Mouse (Mus musculus): Measurements from ENCODE around the gene Draxin.
"Not testable (repeated sequence)": the region's sequence is repeated elsewhere in the genome, so short reads cannot be mapped to it uniquely, and the experiment has no call there.

Draxin gene

DNA sequence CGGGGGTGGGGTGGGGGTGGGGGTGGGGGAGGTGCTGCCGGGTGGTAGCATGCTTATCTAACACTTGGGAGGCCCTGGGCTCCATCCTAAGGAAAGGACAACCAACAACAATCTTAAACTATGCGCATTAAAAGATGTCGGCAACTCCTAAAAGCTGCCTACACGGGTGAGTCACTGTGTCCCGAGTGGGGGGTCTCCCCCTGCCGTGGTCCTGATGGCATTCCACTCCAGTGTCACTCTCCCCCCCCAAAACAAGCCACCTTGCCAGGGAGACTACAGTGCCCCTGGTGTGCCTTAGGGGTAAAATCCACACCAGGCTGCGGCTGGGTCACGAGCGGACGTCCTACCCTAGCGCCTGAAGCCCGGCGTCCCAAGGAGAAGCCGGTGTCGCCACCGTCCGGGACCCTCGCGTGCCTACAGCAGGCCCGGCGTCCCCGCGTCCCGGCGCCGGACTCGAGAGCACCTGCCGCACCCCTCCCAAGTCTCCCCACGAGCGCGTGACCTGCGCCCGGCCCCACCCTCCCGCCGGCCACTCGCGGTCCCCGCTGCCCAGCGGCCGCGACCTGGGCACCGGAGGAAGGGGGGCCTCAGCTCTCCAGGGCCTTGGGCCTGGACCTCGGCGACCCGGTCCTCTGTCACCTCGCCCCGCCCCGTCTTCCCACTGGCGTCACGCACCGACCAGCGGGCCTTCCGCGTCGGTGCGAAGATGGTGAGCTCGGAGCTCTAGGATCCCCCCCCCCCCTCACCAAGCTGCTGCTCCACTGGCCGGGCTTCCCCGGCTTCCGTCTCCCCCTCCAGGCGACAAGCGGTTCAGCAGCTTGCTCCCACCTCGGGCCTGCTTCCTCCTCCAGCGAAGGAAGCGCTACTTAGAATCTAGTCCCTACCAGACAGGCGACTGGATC is 21.0 kb upstream of the Draxin start, which contains the start of gene Fbxo6:
TSS of gene Fbxo6 (minus strand) at position 874 of the 902 bp plus-strand sequence.
- DNase-seq (ENCODE audit: low spot score) = peak; percentile 89

DNA sequence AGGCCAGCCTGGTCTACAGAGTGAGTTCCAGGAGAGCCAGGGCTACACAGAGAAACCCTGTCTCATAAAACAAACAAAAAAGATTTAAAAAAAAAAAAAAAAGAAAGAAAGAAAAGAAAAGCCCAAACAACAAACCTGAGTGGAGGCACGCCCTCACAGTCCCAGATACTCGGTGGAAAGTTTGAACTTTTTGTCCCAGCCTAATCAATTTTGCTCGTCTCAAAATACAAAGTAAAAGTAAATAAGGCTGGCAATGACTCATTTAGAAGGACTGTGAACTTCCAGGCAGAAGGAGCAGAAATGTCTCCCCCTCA is 20.4 kb upstream of the Draxin start:
- no peak for DNase-seq (ENCODE audit: low spot score)

DNA sequence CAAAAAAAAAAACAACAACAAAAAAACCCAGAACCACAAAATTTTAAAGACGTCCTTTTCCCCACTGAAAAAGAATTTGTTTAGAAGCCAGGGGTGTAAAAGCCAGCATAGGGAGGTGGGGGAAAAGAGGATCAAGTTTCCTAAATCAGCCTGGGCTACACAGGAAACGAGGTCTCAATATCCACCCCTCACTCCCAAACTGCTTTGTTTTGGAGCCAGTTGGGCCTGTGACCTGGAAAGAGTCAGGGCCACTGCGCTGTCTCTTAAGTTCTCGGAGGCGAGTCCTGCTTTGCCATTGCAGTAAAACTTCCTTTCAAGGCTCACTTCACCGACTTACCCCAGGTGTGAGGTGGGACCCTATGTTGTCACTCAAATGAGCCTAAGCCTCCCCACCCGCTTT is 19.7 kb upstream of the Draxin start:
- no peak for DNase-seq (ENCODE audit: low spot score)

DNA sequence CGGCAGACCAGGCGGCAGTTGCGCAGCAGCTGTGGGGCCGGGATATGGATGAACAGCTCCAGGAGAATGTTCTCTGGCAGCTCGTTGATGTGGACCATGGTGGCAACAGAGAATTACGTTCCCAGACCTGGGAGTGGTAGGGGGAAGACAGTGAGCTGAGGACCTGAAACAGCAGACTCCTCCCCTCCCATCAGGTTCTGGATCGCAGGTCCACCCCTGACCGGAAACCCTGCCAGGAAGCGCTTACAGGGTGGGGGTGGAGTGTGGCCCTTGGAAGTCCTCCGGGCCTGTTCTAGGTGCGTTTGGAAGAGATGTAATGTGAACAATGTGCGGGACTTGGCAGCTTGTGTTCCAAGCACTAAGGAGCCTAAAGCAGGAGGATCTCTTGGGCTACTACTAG is 19.0 kb upstream of the Draxin start:
- DNase-seq (ENCODE audit: low spot score) = no peak

DNA sequence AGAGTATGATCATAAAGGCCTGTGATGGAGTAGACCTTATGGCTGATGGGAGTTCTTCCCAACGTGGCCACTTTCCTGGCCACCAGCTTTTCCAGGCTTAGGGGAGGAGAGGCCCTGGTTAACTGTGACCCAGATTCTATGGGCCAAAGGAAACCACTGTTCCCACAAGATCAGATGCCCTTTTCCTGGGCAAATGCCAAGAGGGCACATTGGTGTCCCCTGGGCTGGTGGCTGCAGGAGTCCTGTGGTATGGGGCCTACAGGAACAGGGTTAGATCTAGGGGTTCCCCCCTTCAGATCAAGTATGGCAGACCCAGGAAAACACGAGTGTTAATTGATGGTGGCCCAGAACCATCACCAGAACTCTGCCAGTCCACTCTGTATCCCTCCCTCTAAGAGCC is 17.2 kb upstream of the Draxin start:
- DNase-seq (ENCODE audit: low spot score) = no peak

DNA sequence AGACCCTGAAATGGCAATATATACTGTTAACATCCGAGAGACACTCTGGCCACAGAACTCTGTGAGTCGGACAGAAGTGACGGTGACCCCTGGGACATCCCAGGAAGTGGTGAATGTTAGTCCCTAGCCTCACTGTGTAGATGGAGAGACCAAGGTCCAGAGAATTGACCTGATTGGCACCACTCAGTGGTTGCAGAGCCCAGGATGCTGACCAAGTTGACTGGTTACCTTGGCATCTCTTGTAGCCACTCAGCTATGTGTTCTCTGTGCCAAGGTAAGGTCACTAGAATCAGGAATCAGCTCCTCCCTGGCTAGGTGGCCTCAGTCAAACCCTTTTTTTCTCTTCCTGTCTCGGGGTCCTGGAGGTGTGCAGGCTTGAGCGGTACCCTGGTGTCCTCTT is 13.2 kb upstream of the Draxin start:
- DNase-seq (ENCODE audit: low spot score) = no peak

DNA sequence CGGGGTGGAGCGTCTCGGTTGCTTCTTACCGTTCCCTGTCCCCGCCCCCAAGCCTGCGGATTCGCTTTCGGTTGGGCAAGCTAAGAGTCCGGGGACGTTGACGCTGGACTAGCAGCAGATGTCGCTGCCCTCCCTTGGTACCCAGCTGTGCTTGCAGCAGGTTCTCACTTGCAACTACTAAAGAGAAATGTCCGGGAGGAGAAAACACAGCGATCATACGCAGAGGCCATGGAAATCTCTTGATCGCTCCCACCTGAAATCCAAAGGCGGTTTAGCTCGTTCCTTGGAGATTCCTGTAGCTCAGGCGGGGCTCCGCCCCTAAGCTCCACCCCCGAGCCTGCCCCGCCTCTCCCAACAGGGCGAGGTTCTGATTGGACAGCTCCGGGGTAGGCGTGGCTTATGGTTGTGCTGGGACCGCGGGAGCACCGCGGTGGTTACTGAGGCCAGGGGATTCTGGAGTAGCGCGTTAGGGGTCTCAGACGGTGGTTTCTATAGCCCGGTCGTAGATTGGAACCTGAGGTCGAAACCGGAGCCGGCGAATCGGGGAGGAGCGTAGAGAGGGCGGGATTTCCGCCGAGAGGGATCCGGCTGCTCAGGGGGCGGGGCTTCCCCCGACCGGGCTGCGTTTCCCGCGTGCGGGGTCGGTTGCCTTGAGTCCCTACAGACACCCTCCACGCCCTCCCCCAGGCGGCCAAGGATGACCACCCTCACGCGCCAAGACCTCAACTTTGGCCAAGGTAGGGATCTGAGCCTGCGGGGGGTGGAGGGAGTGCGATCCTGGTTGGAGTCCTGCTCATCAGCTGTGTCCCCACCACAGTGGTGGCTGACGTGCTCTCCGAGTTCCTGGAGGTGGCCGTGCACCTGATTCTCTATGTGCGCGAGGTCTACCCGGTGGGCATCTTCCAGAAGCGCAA is 9.9 kb upstream of the Draxin start:
- DNase-seq (ENCODE audit: low spot score) = peak; percentile 91

DNA sequence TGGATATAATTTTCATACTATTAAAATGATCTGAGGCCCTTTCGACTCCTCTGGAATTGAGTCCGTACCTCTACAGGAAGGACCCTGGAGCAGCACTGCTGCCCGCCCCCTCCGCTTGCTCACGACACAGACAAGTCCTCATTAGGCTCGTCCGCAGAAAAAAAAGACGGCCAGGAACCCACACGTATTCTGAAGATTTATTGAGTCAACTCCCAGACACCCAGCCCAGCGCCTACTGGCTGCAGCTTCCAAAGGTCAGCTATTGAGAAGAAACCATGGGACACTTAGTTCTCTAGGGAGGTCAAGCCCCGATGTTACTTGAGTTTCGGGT is 9.2 kb upstream of the Draxin start:
- no peak for DNase-seq (ENCODE audit: low spot score)

DNA sequence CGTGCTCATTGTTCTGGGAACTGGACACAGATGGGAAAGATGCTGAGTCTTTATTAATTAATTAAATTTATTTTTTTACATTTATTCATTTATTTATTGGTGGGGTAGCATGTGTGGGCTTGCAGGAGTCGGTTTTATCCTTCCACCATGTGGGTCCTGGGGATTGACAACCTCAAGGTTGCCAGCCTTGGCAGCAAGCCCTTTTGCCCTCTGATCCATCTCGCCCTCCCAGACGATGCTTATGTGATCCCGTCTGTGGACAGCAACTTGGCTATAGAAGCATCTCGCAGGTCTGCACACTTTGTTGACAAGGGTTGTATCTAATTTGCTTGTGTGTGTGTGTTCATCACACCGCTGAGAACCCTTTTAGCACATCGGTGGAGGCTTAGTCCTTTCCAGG is 7.0 kb upstream of the Draxin start:
- DNase-seq (ENCODE audit: low spot score) = no peak

DNA sequence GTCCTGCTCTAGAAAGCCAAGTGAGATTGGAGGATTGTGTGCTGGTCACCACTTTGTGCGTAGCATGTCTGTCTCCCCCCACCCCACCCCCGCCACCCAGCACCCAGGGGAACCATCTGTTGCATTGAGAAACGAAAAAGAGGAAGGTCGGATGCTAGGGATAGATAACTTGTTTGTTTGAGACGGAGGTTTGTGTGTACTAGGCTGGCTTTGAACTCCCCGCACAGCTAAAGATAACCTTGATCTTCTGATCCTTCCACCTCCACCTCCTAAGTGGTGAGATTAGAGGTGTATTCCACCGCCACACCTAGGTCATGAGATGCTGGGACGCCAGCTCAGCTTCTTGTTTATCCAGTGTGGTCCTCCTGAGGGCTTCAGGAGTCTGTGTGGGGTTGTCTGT is 4.5 kb upstream of the Draxin start:
- no peak for DNase-seq (ENCODE audit: low spot score)

DNA sequence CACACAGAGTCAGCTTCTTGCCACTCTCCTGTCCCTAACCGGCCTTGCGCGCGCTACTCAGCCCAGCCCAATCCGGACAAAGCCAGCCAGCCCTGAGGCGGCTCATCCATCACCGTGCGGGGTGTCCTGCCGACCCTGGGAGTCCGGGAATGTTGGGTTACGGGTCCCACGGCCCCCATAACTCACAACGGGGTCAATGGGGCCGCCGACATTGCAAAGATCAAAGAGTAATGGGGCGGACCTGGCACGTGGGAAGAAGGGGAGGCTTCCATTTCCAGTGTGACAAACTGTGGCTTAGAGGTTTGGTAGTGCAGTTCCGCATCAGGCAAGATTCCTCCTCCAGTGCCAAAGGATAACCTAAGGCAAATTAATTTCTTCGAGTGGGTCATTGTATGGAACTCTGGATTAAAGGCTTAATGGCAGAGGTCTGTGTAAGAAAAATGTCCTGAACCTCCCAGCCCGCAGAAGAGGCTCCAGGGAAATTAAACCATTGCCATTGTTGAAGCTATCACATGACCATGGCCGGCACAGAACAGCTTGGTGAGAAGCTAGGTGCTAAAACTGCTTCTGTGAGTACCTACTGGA is 1.1 kb upstream of the Draxin start:
- DNase-seq (ENCODE audit: low spot score) = no peak

DNA sequence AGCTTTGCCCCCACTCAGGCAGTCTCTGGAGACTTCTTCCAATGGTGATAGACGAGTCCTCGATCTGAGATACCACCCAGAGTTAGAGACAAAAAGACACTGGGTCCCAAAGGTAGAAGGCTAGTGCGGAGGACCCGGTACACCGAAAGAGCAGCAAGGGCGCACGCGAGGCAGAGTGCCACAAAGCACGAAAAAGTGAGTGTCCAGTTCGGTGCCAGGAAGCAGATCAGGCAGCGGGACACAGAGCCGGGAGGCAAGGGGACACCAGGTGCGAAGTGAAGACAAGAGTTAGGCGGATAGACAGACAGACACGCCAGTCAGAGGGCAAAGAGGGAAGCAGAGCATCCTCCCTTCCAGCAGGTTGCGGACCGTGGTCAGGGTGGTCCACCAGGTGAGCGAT is 365 bp downstream of the Draxin start, which contains the start of gene Mad2l2:
TSS of gene Mad2l2 (plus strand) at position 252 of the 400 bp plus-strand sequence.
- no peak for DNase-seq (ENCODE audit: low spot score)

DNA sequence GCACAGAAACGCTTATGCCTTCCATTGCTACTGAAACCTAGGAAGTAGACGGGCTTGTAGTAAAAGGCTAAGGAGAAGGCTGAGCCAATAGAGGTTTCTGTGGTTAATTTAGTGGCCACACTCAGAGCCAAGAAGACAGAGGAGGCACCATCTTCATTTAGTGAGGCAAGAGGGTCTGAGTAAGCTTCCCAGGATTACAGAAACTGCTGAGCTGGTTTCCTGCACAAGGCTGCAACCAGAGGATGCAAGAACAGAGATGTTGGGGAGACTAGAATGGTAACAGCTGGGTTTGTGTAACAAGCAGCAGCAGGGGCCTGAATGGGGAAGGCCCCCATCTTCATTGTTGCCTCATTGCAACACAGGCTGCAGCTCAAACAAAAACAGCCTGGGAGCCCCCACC is 1.8 kb downstream of the Draxin start:
- DNase-seq (ENCODE audit: low spot score) = no peak

DNA sequence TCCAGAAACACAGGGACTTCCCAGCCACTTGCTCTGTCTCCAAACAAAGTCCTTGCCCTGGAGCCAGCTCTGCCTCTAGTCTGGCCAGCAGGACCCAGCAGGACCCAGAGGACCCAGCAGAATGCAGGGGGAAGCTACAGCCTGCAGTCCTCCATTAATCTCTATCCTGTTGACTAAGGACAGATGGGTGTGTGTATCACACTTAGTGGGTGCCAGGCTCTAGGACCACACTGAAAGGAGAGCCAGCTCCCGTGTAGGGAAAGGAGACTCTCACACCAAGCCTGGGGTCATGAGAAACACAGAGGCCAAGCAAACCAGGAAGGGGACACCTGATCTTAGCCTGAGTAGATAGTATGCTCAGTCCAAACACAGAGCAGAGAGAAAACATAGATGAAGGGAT is 2.3 kb downstream of the Draxin start:
- no peak for DNase-seq (ENCODE audit: low spot score)

DNA sequence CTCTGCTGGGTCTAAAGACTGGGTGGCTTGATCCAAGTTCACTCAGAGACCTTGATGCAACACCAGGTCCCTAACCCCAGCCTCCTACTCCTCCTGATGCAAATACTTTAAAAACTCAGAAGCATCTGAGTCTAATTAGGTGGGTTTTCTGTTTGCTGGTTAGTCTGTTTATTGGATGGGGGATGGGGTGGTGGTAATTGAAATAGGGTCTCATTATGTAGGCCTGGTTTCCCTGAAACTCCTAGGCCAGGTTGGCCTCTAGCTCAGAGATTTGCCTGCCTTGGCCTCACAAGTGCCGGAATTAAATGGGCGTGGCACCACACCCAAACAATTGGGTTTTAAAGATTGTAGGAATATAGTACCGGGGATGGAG is 7.8 kb downstream of the Draxin start:
- no peak for DNase-seq (ENCODE audit: low spot score)

DNA sequence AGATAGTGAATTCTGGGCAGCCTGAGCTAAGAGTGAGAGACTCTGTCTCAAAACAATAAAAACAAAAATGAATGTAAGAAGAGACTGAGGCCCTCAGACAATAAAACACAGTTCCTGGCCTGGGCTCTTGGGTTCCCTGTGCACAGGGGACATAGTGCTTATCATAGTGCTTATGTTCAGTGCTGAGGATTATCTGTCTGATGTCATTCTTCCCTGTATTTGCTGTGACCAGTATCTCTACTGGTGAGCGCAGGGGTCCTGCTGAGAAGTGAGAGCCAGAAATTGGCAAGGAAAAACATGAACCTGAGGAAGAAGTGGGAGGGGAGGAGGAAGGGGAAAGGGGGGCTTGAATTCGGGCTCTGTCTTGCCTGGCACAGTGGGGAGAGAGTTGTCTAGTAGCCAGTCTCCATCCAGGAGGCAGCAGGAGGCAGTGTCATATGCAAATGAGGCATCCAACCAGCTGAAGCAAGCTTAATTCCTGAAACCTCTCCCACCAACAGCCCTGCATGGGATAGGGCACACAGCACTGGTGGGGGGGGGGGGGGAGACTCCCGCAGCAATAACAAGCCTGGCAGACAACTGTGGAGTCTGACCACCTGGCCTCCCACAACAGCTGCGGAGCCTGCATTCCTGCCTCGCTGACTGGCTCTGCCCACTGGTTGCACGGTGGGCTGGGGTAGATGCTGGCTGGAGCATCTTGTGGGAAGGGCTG is 8.4 kb downstream of the Draxin start:
- no peak for DNase-seq (ENCODE audit: low spot score)

DNA sequence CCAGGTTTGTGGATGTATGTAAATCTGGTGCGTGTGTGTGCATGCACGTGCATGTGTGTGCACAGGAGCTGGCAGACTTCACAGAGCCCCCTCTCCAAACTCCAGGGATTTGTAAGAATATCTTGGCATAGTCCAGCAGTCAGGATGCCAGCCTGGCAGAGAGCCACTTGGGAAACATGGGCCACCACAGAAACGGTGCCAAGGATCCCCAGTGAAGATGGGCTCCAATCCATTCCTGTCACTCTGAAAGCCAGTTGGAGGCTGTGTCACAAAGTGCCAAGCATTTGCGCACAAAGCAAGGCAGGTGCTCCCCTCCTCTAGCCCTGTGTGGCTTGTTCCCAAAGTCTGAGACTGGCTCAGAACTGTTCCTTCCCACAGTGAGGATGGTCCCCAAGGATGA is 9.1 kb downstream of the Draxin start:
- DNase-seq (ENCODE audit: low spot score) = no peak

DNA sequence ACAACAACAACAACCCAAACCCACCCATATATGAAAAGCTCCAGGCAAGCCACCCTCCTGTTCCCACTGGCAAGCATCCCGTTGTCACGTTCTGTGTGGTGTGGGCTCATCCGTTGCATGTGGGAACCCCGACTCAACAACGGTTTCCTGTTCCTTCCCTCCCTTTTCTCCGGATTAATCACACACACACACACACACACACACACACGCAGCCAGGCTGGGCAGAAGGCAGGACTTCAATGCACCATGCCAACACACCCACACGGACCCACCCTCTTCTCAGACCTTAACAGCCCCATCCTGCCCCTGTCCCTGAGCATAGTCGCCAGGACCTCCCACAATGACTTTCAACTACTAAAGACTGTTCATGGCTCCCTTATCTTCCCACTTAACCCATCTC is 9.9 kb downstream of the Draxin start:
- no peak for DNase-seq (ENCODE audit: low spot score)

DNA sequence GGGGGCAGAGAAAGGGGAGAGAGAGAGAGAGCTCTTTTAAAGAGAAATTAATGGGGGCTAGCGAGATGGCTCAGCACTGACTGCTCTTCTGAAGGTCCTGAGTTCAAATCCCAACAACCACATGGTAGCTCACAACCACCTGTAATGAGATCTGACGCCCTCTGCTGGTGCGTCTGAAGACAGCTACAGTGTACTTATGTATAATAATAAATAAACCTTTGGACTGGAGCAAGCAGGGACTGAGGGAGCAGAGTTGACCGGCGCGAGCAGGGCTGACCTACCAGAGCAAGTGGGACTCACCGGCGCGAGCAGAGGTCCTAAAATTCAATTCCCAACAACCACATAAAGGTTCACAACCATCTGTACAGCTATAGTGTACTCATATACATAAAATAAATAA is 10.9 kb downstream of the Draxin start:
- DNase-seq (ENCODE audit: low spot score) = not testable (repeated sequence)

DNA sequence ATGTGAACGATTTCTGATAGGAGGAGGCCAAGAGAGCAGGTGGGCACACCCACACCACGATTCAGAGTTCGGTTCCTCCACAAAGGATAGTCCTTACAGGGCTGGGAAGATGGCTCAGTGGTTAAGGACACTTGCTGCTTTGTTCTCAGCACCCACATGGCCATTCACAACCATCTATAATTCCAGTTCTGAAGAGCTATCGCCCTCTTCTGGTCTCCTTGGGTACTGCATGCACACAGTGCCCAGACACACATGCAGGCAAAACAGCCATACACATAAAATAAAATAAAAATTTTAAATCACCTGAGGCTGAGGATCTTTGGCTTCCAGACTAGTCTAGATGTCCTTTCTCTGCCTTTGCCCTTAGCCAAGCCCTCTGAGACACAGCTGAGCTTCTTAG is 13.1 kb downstream of the Draxin start:
- no peak for DNase-seq (ENCODE audit: low spot score)

DNA sequence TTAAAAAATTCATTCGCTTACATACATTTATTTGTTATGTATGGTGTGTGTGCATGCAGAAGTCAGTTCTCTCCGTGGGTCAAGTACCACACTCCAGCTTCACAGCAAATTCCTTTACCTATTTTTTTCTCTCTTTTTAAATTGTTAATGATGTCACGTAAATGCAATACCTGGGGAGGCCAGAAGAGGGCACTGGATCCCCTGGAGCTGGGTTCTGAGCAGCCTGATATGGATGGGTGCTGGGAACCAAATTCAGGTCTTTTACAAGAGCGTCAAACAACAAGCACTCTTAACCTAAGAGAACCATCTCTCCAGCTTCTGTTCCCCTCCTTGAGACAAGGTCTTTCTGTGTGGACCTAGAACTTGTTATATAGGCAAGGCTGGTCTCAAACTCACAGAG is 13.8 kb downstream of the Draxin start:
- DNase-seq (ENCODE audit: low spot score) = no peak

DNA sequence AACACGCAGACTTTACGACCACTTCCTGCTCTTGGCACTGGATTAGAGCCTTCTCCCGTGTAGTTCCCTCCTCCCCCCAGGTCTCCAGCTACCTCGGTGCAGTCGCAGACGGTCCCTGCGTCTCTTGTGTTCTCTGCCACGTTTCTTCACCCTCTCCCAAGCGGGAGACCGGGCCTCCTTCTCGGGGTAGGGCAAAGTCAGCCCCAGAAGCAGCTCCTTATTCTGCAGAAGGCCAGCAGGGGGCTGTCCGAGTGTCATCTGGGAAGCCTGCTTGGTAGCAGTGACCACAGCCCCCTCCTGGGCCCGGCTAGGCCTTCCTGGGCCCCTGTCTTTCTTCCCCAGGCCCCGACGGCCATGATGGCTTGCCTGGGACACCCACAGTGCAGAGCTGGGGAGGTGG is 15.0 kb downstream of the Draxin start:
- DNase-seq (ENCODE audit: low spot score) = peak; percentile 23
